Mouse (Mus musculus) adrenal gland, postnatal 14 days (tissue): Measurements from ENCODE around the gene Tmem178. TPM values are rescaled to one million over a fixed set of nuclear protein-coding genes. Genes with fewer than 3 reads are reported as not detected.

ENCODE experiments used
- DNase-seq: peaks from one replicate; pipeline ENCODE4 v3.0.0; 2021; ENCODE audit warnings: mixed read lengths
- total RNA-seq: library from RNA; stranded (reverse); gene quantifications from 2 replicates; pipeline ENCODE4 v1.2.3, GENCODE M21; 2021

Tmem178 gene
- total RNA-seq, 1 experiment from 2014 or later, result 6.6 TPM

- no peak for DNase-seq
These were observed 52.8 kb downstream of the Tmem178 start for GRCm38 (mm10) chr17:80997226-80997625.

GRCm38 (mm10) chr17:80998958-80999357 is 54.5 kb downstream of the Tmem178 start:
- DNase-seq, result no peak

GRCm38 (mm10) chr17:81001010-81001409 is 56.6 kb downstream of the Tmem178 start:
- DNase-seq, result no peak

- no peak for DNase-seq
These were observed 57.2 kb downstream of the Tmem178 start for GRCm38 (mm10) chr17:81001647-81002046.

GRCm38 (mm10) chr17:81002130-81002529 is 57.7 kb downstream of the Tmem178 start:
- DNase-seq, result no peak

- DNase-seq, result no peak
These were observed 60.0 kb downstream of the Tmem178 start for GRCm38 (mm10) chr17:81004454-81004853.

- DNase-seq, result no peak
These were observed 60.9 kb downstream of the Tmem178 start for GRCm38 (mm10) chr17:81005292-81005691.

DNA sequence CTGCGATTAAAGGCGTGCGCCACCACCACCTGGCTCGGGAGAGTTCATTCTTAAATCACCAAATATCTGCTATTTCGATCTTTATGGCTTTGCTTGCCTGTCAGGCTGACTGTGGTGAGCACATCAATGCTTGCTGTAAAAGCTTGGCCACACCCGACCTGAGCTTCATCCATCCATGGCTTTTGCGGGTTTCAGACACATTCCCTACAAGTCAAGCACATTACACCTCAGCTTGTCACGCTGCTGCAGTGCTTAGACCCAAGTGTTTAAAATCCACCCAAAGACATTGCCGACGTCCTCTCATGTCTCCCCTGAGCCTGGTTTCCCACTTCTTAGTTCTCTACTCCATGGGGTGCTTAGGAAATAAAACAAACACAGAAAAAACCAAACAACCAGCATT is 64.7 kb downstream of the Tmem178 start:
- DNase-seq, result no peak

DNA sequence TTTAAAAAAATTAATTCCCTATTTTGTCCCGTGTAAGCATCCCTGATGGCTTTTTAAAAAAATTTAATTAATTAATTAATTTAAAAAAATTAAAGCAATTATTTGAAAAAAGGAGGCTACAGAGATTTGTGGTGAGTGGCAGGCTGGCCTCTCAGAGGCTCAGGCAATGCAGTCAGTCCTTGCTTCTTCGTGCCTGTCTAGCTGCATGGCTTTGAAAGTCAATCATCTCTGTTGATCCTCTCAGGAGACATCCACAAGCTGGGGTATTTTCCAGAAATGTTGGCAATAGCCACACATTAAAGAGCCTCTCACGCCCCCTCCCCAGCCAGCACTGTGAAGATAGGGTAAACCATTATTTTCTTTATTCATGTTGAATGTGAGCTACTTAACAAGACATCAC is 65.8 kb downstream of the Tmem178 start:
- no peak for DNase-seq

DNA sequence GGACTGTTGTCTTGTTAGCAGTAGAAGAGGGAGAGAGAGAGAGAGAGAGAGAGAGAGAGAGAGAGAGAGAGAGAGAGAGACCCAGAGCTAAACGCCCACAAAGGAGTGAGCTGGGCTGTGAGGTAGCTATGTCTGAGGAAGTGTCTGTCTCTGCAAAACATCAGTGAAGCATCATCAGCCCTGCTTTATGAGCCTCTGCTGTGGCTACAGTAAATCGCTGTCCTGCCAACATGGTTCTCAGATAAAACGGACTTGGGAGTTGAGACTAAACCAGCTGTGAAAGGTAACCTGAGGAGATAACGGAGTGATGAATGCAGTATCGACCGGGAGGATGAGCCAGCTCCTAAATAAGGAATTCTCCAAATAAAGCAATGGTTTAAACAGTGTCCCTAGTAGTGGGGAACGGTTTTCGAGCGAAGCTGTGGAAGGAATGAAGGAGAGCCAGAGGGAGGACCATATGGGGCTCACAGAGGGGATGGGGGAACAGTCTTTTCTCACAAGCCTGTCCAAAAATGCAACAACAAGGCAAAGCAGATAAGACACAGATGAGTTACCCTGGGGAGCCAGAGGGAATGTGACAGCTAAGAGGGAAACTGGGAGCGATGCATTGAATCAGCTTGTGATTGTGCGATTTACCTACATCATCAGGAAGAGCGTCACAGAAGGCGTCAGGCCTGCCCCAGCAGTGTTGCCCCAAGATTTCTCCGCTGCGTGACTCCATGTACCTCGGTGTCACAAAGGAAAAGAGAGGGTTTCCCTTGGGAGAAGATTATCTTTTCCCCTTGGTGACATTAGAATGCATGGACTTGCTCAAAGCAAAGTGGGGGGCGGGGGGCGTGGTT is 66.6 kb downstream of the Tmem178 start:
- no peak for DNase-seq

- DNase-seq, result peak; percentile 66
These were observed 71.5 kb downstream of the Tmem178 start for GRCm38 (mm10) chr17:81015814-81016447.

DNA sequence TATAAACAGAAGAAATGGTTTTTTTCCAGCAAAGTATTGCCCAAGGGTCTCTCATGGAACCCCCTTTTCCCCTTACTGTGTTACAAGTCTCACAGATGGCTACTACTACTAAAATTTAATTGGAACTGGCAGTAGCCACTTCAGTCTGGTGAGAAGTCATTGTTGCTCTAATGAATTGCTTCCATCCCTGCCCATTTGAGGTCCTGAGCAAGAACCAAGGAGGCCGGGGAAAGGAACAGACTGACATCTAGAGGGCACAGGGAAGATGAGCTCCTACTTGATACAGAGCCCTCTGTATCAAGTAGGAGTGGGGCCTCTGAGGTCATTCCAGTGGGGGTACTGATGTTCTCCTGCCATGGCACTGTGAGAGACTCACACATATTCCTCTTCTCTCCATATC is 72.7 kb downstream of the Tmem178 start:
- no peak for DNase-seq

- no peak for DNase-seq
These were observed 82.9 kb downstream of the Tmem178 start for GRCm38 (mm10) chr17:81027331-81027730.

DNA sequence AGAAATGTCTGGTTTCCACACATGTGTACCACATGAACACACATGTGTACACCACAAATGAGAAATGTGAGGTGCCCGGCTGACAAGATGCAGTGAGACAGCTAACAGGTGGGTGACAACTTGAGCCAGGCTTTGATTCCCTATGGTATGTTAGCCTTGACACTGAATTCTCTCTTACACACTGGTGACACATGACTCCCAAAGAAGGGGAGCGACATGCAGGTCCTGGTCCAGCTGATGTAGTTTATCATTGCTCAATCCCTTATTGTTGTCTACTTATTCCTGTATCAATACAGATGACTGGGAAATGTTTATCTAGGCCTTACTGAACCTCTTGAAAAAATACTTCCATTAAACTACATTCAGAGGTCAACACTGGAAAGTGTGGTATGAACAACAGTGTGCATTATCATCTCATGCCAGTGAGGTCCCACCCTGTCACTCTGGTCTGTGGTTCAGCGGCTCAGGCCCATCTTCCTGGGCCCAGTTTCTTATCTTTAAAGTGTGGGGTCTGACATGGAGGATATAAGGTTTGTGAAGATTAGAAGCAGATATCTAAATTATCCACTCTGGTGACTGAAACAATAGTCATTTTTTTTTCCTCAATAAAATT is 87.5 kb downstream of the Tmem178 start:
- no peak for DNase-seq

DNA sequence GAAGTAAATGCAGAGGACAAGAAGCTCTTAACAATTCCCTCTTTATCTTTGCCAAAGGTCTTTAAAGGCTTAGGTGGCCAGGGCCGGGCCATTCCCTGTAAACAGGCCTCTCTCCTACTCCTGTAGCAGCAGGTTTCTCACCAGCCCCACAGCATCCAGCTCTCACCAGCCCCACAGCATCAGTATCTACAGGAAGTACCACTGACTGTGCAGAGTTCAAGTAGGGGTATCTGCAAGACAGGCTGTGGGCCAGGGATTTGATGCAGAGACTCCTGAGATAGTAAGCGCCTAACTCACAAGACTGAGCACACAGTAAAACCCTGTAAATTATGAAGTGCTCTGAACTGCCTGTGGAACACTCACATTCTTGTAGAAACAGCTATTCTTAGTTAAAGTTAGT is 88.5 kb downstream of the Tmem178 start:
- DNase-seq, result no peak

DNA sequence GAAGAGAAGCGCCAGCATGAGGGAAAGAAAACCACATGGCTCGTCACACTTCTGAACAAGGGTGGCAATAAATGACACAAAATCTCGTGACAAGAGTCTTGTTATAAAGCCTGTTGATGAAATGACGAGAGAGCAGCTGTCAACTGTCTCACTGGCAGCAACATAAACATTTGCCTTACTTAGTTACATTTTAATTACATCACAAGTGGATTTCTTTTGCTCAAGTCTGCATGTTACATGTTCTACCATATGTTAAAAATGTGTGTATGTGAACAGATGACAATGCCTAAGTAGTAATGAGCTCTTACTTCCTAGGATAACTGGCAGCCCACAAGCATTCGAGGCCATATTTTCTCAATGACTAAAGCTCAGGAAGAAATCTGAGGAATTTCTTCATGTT is 90.9 kb downstream of the Tmem178 start:
- no peak for DNase-seq

DNA sequence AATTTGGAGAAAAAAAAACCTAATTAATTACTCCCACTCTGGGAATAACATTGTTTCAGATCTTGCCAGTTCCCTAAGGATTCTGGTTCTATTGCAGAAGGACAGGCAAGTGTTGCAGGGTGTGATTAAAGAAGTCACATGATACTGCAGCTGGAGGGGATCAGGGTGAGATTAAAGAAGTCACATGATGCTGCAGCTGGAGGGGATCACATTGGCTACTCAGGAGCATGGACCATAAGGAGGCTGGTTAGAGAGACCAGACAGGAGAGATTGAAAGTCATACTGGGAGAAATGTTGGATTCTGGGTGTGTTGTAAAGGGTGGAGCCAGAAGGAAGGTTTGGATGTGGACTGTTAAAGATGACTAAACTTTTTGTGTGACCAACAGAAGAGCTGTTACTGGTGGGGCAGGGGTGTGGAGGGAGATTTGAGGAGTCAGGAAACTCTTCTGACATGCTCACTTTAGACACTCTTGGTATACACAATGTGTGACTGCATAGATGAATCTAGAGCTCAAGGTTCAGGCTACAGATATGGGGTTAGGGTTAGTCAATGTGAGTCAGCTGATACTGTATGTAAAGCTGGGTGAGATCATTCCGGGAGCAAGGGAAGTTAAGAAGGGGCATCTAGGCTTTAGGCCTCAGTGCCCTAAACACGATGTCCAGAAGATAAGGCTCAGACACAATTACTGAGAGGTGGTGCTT is 94.4 kb downstream of the Tmem178 start:
- no peak for DNase-seq

GRCm38 (mm10) chr17:81041662-81042061 is 97.2 kb downstream of the Tmem178 start:
- no peak for DNase-seq

GRCm38 (mm10) chr17:81044356-81044755 is 99.9 kb downstream of the Tmem178 start:
- no peak for DNase-seq

DNA sequence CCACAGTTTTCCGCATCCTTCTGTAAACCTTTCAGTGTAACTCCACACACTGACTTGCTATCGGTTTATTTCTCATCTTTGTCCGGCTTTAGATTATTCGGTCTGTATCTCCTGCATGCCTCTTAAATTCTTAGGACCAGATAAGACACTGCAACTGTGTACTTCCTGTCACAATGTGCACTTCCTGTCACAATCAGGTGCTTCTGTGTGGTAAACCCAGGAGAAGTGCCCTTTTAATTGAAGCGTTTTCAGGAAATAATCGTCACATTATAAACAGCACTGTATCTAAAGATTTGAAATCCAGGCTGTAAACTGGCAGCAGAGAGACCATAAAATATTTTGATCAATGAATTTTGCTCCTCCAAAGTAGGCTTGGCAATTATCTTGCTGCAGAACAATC is 100.7 kb downstream of the Tmem178 start:
- DNase-seq, result no peak

GRCm38 (mm10) chr17:81045525-81046150 is 101.2 kb downstream of the Tmem178 start:
- peak; percentile 71 for DNase-seq

GRCm38 (mm10) chr17:81047930-81048564 is 103.6 kb downstream of the Tmem178 start:
- no peak for DNase-seq
